Mouse (Mus musculus) G1E (cell line): ENCODE results near the gene Ripk1.

Source experiments
- CTCF ChIP-seq: IDR thresholded peaks from 2 replicates; pipeline ENCODE4 v1.5.1; 2012; ENCODE audit warnings: low read depth, low read length, inconsistent platforms, mixed read lengths
- GATA1 ChIP-seq: IDR thresholded peaks from 2 replicates; pipeline ENCODE4 v1.6.1; 2012; ENCODE audit warnings: borderline replicate concordance, low read length, inconsistent platforms, mixed read lengths
- GATA2 ChIP-seq: IDR thresholded peaks from 2 replicates; pipeline ENCODE4 v1.6.1; 2012; ENCODE audit warnings: low read depth, low read length, inconsistent platforms, borderline replicate concordance
- POLR2AphosphoS5 ChIP-seq: IDR thresholded peaks from 2 replicates; pipeline ENCODE4 v1.6.1; 2012; ENCODE audit warnings: low read depth, low read length, inconsistent platforms; ENCODE audit not compliant: insufficient replicate concordance
- TAL1 ChIP-seq: conservative IDR thresholded peaks from 2 replicates; pipeline ENCODE4 v1.6.1; 2012; ENCODE audit warnings: low read depth, low read length, inconsistent platforms, mixed read lengths

GRCm38 (mm10) chr13:34036726-34037125 lies 34.6 kb downstream of the Ripk1 start:
- no peak for TF ChIP-seq GATA2
- TF ChIP-seq CTCF = no peak
- TF ChIP-seq GATA1 = no peak
- TF ChIP-seq TAL1 = no peak
- no peak for TF ChIP-seq POLR2AphosphoS5
